Mouse (Mus musculus) kidney, postnatal 0 days (tissue): ENCODE measurements around the gene Foxn2. TPM values are rescaled to one million over a fixed set of nuclear protein-coding genes. Genes with fewer than 3 reads are reported as not detected.
A peak's percentile ranks its signal among the peaks of the same experiment; 100 is the strongest.

ENCODE experiments used
- ATAC-seq: fragments of 200-750 bp; cut with Nextera tagmentation; replicated peaks from 2 replicates; pipeline ENCODE4 v1.8.0; 2017; ENCODE audit warnings: low read depth, moderate number of reproducible peaks, moderate TSS enrichment, moderate library complexity; ENCODE audit not compliant: low FRiP score
- DNase-seq: peaks from one replicate; pipeline ENCODE4 v3.0.0-alpha.2; 2016; ENCODE audit warnings: low spot score
- H3K27ac ChIP-seq: fragments of 300-500 bp; sonication (generic); 2 replicates; pipeline ENCODE4 v1.5.1; 2014; ENCODE audit warnings: mild to moderate bottlenecking
- H3K27me3 ChIP-seq: fragments of 300-500 bp; sonication (generic); 2 replicates; pipeline ENCODE4 v1.6.1; 2014; ENCODE audit warnings: low read length, mixed read lengths; ENCODE audit not compliant: insufficient read depth
- H3K36me3 ChIP-seq: fragments of 300-500 bp; sonication (generic); 2 replicates; pipeline ENCODE4 v1.6.1; 2014; ENCODE audit warnings: low read length, mixed read lengths; ENCODE audit not compliant: insufficient read depth
- H3K4me1 ChIP-seq: fragments of 300-500 bp; sonication (generic); replicated peaks from 2 replicates; pipeline ENCODE4 v1.6.1; 2014; ENCODE audit warnings: antibody characterized with exemption, low read length, mixed read lengths; ENCODE audit not compliant: insufficient read depth
- H3K4me2 ChIP-seq: fragments of 300-500 bp; sonication (generic); 2 replicates; pipeline ENCODE4 v1.6.1; 2014; ENCODE audit warnings: mild to moderate bottlenecking, low read length, moderate library complexity, mixed read lengths
- H3K4me3 ChIP-seq: fragments of 300-500 bp; sonication (generic); replicated peaks from 2 replicates; pipeline ENCODE4 v1.5.1; 2014; ENCODE audit warnings: low read depth, low read length
- H3K9ac ChIP-seq: fragments of 300-500 bp; sonication (generic); 2 replicates; pipeline ENCODE4 v1.6.1; 2014; ENCODE audit warnings: low read depth, low read length
- H3K9me3 ChIP-seq: fragments of 300-500 bp; sonication (generic); replicated peaks from 2 replicates; pipeline ENCODE4 v1.6.1; 2016; ENCODE audit warnings: low read length, inconsistent platforms, mixed read lengths
- CTCF ChIP-seq: IDR thresholded peaks from 2 replicates; pipeline ENCODE4 v1.5.1; 2016; ENCODE audit warnings: antibody characterized with exemption, low read depth, mild to moderate bottlenecking, moderate library complexity
- WGBS: fragments of 180-500 bp; shearing (Covaris S2); extraction: QIAGEN DNeasy Blood & Tissue Kit; methylation state at CpG from one replicate; pipeline ENCODE4 v1.1.7; 2014; 5-methylcytosine and 5-hydroxymethylcytosine counted together
- polyA plus RNA-seq: library from polyadenylated mRNA; unstranded; fragments of >200 nt; fragmentation: Nextera tagmentation; extraction: Ambion mirVana; gene quantifications from 2 replicates; pipeline ENCODE4 v1.2.1, GENCODE M21; 2015

Foxn2 gene
- polyA plus RNA-seq, 1 experiment from 2014 or later = 9.9 TPM

- Histone ChIP-seq H3K4me2 (peak within 1 kb of the TSS; percentile 72), H3K4me1 (no peaks in the 10 kb centered on the region; the same call in 1 of the 2 replicates), H3K36me3 (no peaks in the 10 kb centered on the region), H3K9me3 (no peaks in the 10 kb centered on the region), H3K4me3 (peak within 1 kb of the TSS; percentile 56), H3K27me3 (no peaks in the 10 kb centered on the region), H3K9ac (peak within 1 kb of the TSS; percentile 67), H3K27ac (peak within 1 kb of the TSS; percentile 54)
- ATAC-seq (peak; percentile 97), DNase-seq (peak; percentile 98)
- 7% methylated on average over 42 of the region's 49 CpGs for WGBS
- TF ChIP-seq CTCF = peak; percentile 23; the same call in 1 of the 2 replicates
Measured at GRCm38 (mm10) chr17:88529519-88530235, 89.2 kb downstream of the Foxn2 start, which contains the start of gene Ppp1r21. Gene Ppp1r21, plus strand, starts transcription at chr17:88530118.

- peaks cover under 1% of the 10 kb centered on the region for H3K4me1 ChIP-seq
- ATAC-seq (peak; percentile 71), DNase-seq (no peak)
- peak overlapping the region; percentile 67 for H3K9ac ChIP-seq
- H3K9me3 ChIP-seq = no peaks in the 10 kb centered on the region
- no peaks in the 10 kb centered on the region for H3K27me3 ChIP-seq
- no peaks in the 10 kb centered on the region for H3K36me3 ChIP-seq
- TF ChIP-seq CTCF = no peak
- H3K4me3 ChIP-seq = peak overlapping the region; percentile 56
- 2% methylated on average over 14 of the region's 14 CpGs for WGBS
- H3K27ac ChIP-seq = peak overlapping the region; percentile 38
- H3K4me2 ChIP-seq = peak overlapping the region; percentile 72
Measured at GRCm38 (mm10) chr17:88530236-88530619, 89.7 kb downstream of the Foxn2 start.

- DNase-seq (no peak), ATAC-seq (no peak)
- Histone ChIP-seq H3K9me3 (no peaks in the 10 kb centered on the region), H3K4me1 (peaks cover 5% of the 10 kb centered on the region), H3K4me2 (peak overlapping the region; percentile 72), H3K27ac (peak overlapping the region; percentile 38; the same call in 1 of the 2 replicates), H3K4me3 (peak overlapping the region; percentile 56), H3K27me3 (no peaks in the 10 kb centered on the region), H3K9ac (peak overlapping the region; percentile 67), H3K36me3 (no peaks in the 10 kb centered on the region)
- 7% methylated on average over 11 of the region's 11 CpGs for WGBS
- TF ChIP-seq CTCF = no peak
Measured at GRCm38 (mm10) chr17:88530667-88531066, 90.2 kb downstream of the Foxn2 start.

- Histone ChIP-seq H3K4me1 (peaks cover 5% of the 10 kb centered on the region), H3K36me3 (no peaks in the 10 kb centered on the region), H3K9ac (no peak overlapping the region), H3K27ac (no peak overlapping the region), H3K27me3 (no peaks in the 10 kb centered on the region), H3K9me3 (no peaks in the 10 kb centered on the region), H3K4me3 (peak overlapping the region; percentile 56; the same call in 1 of the 2 replicates), H3K4me2 (peak overlapping the region; percentile 72; the same call in 1 of the 2 replicates)
- no peak for DNase-seq
- TF ChIP-seq CTCF = no peak
- no peak for ATAC-seq
- 59% methylated on average over 6 of the region's 6 CpGs for WGBS
Measured at GRCm38 (mm10) chr17:88531176-88531575, 90.7 kb downstream of the Foxn2 start.

GRCm38 (mm10) chr17:88537842-88538430 lies 97.4 kb downstream of the Foxn2 start:
- Histone ChIP-seq H3K4me2 (no peak overlapping the region), H3K9me3 (no peaks in the 10 kb centered on the region), H3K4me3 (no peak overlapping the region), H3K27ac (no peak overlapping the region), H3K4me1 (peaks cover 9% of the 10 kb centered on the region; the same call in 1 of the 2 replicates), H3K27me3 (no peaks in the 10 kb centered on the region), H3K9ac (no peak overlapping the region), H3K36me3 (no peaks in the 10 kb centered on the region)
- no peak for TF ChIP-seq CTCF
- 95% methylated on average over 8 of the region's 8 CpGs for WGBS
- no peak for DNase-seq
- no peak for ATAC-seq

Other genes starting within 250 kb of the Foxn2 start
- 27.6 and 28.3 TPM in 2 replicates for gene Ppp1r21, start 89.4 kb downstream of the Foxn2 start, polyA plus RNA-seq
- gene Ston1, start 157.0 kb downstream of the Foxn2 start, polyA plus RNA-seq = 8.0 and 8.3 TPM in 2 replicates
- gene Gtf2a1l, start 227.9 kb downstream of the Foxn2 start, polyA plus RNA-seq = 0.14 TPM in 1 of 2 replicates, not detected in the other